Mouse (Mus musculus): Measurements from ENCODE around the gene Ptgdr2.

Ptgdr2 gene

GRCm38 (mm10) chr19:10937110-10937563 is at the start of gene Ptgdr2:
Ptgdr2 (plus strand) TSS chr19:10937160.
- CTCF ChIA-PET: no interaction called here

GRCm38 (mm10) chr19:10892201-10892600 is 44.8 kb upstream of the Ptgdr2 start:
- CTCF ChIA-PET: interaction anchor here (1.2 kb wide), 1 partner anchor 12 kb away, joined by 7 read pairs; no protein-coding TSS in a partner anchor

GRCm38 (mm10) chr19:10895016-10895528 is 41.9 kb upstream of the Ptgdr2 start, which contains the start of gene Prpf19:
Prpf19 (plus strand) TSS chr19:10895231.
- CTCF ChIA-PET: interaction anchor here (0.6 kb wide), 1 partner anchor 154 kb away, joined by 4 read pairs; no protein-coding TSS in a partner anchor

GRCm38 (mm10) chr19:10895708-10896107 is 41.3 kb upstream of the Ptgdr2 start:
- CTCF ChIA-PET: no interaction called here

GRCm38 (mm10) chr19:10896849-10897248 is 40.1 kb upstream of the Ptgdr2 start:
- CTCF ChIA-PET: no interaction called here

- CTCF ChIA-PET: no interaction called here
Observed at GRCm38 (mm10) chr19:10897491-10897890, 39.5 kb upstream of the Ptgdr2 start.

GRCm38 (mm10) chr19:10900315-10900714 is 36.6 kb upstream of the Ptgdr2 start:
- CTCF ChIA-PET: no interaction called here

- CTCF ChIA-PET: no interaction called here
Observed at GRCm38 (mm10) chr19:10901046-10901445, 35.9 kb upstream of the Ptgdr2 start.

- CTCF ChIA-PET: no interaction called here
Observed at GRCm38 (mm10) chr19:10904512-10904911, 32.4 kb upstream of the Ptgdr2 start.

GRCm38 (mm10) chr19:10904927-10905727 is 31.8 kb upstream of the Ptgdr2 start:
- CTCF ChIA-PET: no interaction called here

GRCm38 (mm10) chr19:10905728-10906000 is 31.3 kb upstream of the Ptgdr2 start:
- CTCF ChIA-PET: no interaction called here

- CTCF ChIA-PET: interaction anchor here (0.6 kb wide), 1 partner anchor 18 kb away, joined by 13 read pairs; no protein-coding TSS in a partner anchor
Observed at GRCm38 (mm10) chr19:10907891-10908290, 29.1 kb upstream of the Ptgdr2 start.

GRCm38 (mm10) chr19:10909087-10909721 is 27.8 kb upstream of the Ptgdr2 start:
- CTCF ChIA-PET: interaction anchor here (1.2 kb wide), 1 partner anchor 35 kb away, joined by 5 read pairs; no protein-coding TSS in a partner anchor

GRCm38 (mm10) chr19:10914291-10914690 is 22.7 kb upstream of the Ptgdr2 start:
- CTCF ChIA-PET: interaction anchor here (0.6 kb wide), 1 partner anchor 391 kb away, joined by 3 read pairs; no protein-coding TSS in a partner anchor

- CTCF ChIA-PET: interaction anchor here (0.6 kb wide), 2 partner anchors 9 to 392 kb away, joined by 3 read pairs; no protein-coding TSS in a partner anchor
Observed at GRCm38 (mm10) chr19:10914870-10915269, 22.1 kb upstream of the Ptgdr2 start.

- CTCF ChIA-PET: interaction anchor here (0.9 kb wide), 1 partner anchor 25 kb away, joined by 4 read pairs; no protein-coding TSS in a partner anchor
Observed at GRCm38 (mm10) chr19:10916506-10916905, 20.5 kb upstream of the Ptgdr2 start.

- CTCF ChIA-PET: no interaction called here
Observed at GRCm38 (mm10) chr19:10918321-10918991, 18.5 kb upstream of the Ptgdr2 start.

GRCm38 (mm10) chr19:10920532-10920931 is 16.4 kb upstream of the Ptgdr2 start, which contains the start of gene Zp1:
Zp1 (minus strand) TSS chr19:10920632.
- CTCF ChIA-PET: no interaction called here

- CTCF ChIA-PET: no interaction called here
Observed at GRCm38 (mm10) chr19:10921058-10921457, 15.9 kb upstream of the Ptgdr2 start.

- CTCF ChIA-PET: no interaction called here
Observed at GRCm38 (mm10) chr19:10924220-10924619, 12.7 kb upstream of the Ptgdr2 start.

- CTCF ChIA-PET: no interaction called here
Observed at GRCm38 (mm10) chr19:10926123-10926621, 10.8 kb upstream of the Ptgdr2 start.

- CTCF ChIA-PET: no interaction called here
Observed at GRCm38 (mm10) chr19:10926666-10927065, 10.3 kb upstream of the Ptgdr2 start.
